Comparison of ENCODE assay signal across 8 mouse cellular contexts in the genomic region with DNA sequence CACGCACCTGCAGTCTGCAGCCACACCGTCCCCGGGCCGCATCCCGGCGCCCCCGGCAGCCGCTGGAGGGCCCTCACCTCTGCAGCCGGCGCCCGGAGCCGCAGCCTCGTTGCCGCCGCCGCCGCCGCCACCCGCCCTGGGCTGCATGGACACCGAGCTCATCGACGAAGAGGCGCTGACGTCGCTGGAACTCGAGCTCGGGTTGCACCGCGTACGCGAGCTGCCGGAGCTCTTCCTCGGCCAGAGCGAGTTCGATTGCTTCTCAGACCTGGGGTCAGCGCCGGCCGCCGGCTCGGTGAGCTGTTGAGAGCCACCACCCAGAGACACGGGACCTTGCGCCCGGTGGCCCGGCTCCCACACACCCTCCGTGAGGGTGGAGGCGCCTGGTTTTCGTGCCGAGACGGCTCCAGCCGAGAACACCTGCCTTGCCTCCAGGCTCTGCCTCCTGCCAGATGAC. TPM values are rescaled to one million over a fixed set of nuclear protein-coding genes. Genes with fewer than 3 reads are reported as not detected.
DNase-seq lines count a peak whose midpoint lies in the region; ATAC-seq and TF ChIP-seq lines count a peak whose summit lies in the region.

No protein-coding gene starts in this region.

- H3K4me3 ChIP-seq in G1E (ENCODE audit: low read depth, low read length): peak overlapping the region; percentile 95
- peak overlapping the region; percentile 45 for H3K4me3 ChIP-seq in forebrain, embryonic 14.5 days (ENCODE audit: low read depth, low read length)

- peaks cover 12% of the 10 kb centered on the region for H3K36me3 ChIP-seq in G1E (replicated peaks)
- no peaks in the 10 kb centered on the region for H3K36me3 ChIP-seq in forebrain, embryonic 14.5 days (ENCODE audit: control insufficient read depth, insufficient read depth, low read length)

- H3K9ac ChIP-seq in forebrain, embryonic 14.5 days (ENCODE audit: low read length): peak overlapping the region; percentile 61

- H3K9me3 ChIP-seq in G1E (replicated peaks): no peaks in the 10 kb centered on the region
- H3K9me3 ChIP-seq in forebrain, embryonic 14.5 days (replicated peaks; ENCODE audit: control insufficient read depth, low read length): no peaks in the 10 kb centered on the region

- H3K4me1 ChIP-seq in G1E (ENCODE audit: insufficient read depth, low read depth, low read length): peaks cover 71% of the 10 kb centered on the region
- H3K4me1 ChIP-seq in forebrain, embryonic 14.5 days (ENCODE audit: control insufficient read depth, insufficient read depth, low read length): no peaks in the 10 kb centered on the region

- no peak overlapping the region for H3K27ac ChIP-seq in forebrain, embryonic 14.5 days (ENCODE audit: low read depth, low read length)

- H3K4me2 ChIP-seq in forebrain, embryonic 14.5 days (ENCODE audit: low read length): peak overlapping the region; percentile 97

- intact Hi-C loops in heart, postnatal 36 days (cut with DNase I): loop anchor here (1.0 to 2.0 kb wide), 2 partner anchors 50 to 78 kb away; no protein-coding TSS in a partner anchor

- under 1% methylated on average over 49 of the region's 50 CpGs for WGBS in forebrain, embryonic 14.5 days

- no peak for ATAC-seq in G1E (ENCODE audit: extremely low read depth, insufficient number of reproducible peaks, low FRiP score, poor library complexity, severe bottlenecking)
- peak; percentile 69 for ATAC-seq in forebrain, embryonic 14.5 days

- no peaks in the 10 kb centered on the region for H3K27me3 ChIP-seq in G1E (ENCODE audit: insufficient read depth, low read length)
- peaks cover 14% of the 10 kb centered on the region for H3K27me3 ChIP-seq in forebrain, embryonic 14.5 days (replicated peaks; ENCODE audit: control insufficient read depth, insufficient read depth, low read length)

- DNase-seq in G1E (ENCODE audit: low spot score): no peak
- DNase-seq in cerebellum, adult 11-12 months: peak; percentile 63
- peak; percentile 60 for DNase-seq in forebrain, embryonic 14.5 days (ENCODE audit: low spot score)
- DNase-seq in heart, postnatal 36 days: peak; percentile 59 to 62
- peak; percentile 21 to 29 for DNase-seq in layer of hippocampus, postnatal 36 days
- DNase-seq in lung, postnatal 36 days: peak; percentile 57
- DNase-seq in retina, postnatal 1 day: peak; percentile 71
- peak; percentile 60 for DNase-seq in thymus, postnatal 25 days

- TF ChIP-seq CTCF in G1E (IDR thresholded peaks at IDR 0.05; ENCODE audit: low read depth, low read length): no peak

RNA-seq across cellular contexts. Expression of gene Cited4, which starts 0.7 kb away (rescaled TPM):
- total RNA-seq in G1E (2014; fragmentation: Nextera tagmentation): 65.4 and 67.9 TPM in 2 replicates
- total RNA-seq in G1E (2017): 82.3 and 128 TPM in 2 replicates
- polyA plus RNA-seq in G1E (2012): 625 and 793 TPM in 2 replicates
- polyA plus RNA-seq in forebrain, embryonic 14.5 days (2014; fragmentation: Nextera tagmentation; extraction: Ambion mirVana): 0.17 and 0.23 TPM in 2 replicates
- 10 to 100 TPM; 26.9 to 36.2 TPM for total RNA-seq in heart, postnatal 36 days (2021)
- 1 to 10 TPM; 1.6 to 1.8 TPM for total RNA-seq in layer of hippocampus, postnatal 36 days (2021)

Comparison
In these comparisons a context has a peak if more than half of its experiments do, and no peak if none do; other contexts are left out.
1. RNA of gene Cited4, which starts 0.7 kb away (total RNA-seq): 65.4 to 128 TPM in G1E and 26.9 to 36.2 TPM in heart, postnatal 36 days; 1.6 to 1.8 TPM in layer of hippocampus, postnatal 36 days; every median in the first group is over 4 times any median in the second.